Comparison of ENCODE assay signal across 7 mouse cellular contexts in the genomic region with DNA sequence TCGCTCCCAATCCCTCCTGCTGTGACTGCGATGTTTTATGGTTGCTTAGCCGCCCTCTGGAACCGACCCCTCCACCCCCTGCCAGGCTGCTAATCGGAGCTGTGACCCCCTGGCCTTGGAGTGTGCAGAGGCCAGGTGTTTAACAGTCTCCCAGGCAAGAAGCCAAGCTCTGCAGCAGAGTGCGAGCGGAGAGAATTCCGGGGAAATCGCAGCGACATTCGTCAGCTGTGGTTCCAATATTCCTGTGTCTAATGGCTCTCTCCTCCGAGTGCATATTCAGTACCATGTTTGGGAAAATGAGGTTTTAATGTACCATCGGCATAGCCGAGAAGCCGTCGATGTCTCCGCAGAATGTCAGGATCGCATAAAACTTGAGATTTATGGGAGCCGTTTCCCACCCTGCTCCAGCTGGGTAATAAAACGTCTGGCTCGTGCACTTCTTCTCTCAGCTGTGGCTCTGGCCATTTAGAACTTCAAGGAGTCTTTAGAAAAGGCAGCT.
DNase-seq lines count a peak whose midpoint lies in the region.

No protein-coding gene starts in this region.

- intact Hi-C loops in gastrocnemius, postnatal 14 days (cut with DNase I; ENCODE audit: low total_unique reads): no loop called here
- intact Hi-C loops in left cerebral cortex, postnatal 25 days (cut with DNase I): no loop called here

- peak; percentile 21 for DNase-seq in right cerebral cortex, adult 18-20 months
- DNase-seq in right cerebral cortex, postnatal 14 days: no peak
- peak; percentile 43 for DNase-seq in gastrocnemius, postnatal 14 days
- DNase-seq in kidney, adult 8-10 months: peak; percentile 29 to 33
- DNase-seq in neural tube, embryonic 10.5 days (ENCODE audit: extremely low spot score, low spot score): peak; percentile 68
- no peak for DNase-seq in testis, postnatal 10 days (ENCODE audit: low spot score)
- DNase-seq in left cerebral cortex, postnatal 25 days (ENCODE audit: low spot score in 2 of 2): no peak

Comparison
In these comparisons a context has a peak if more than half of its experiments do, and no peak if none do; other contexts are left out.
1. DNase-seq: peak in right cerebral cortex, adult 18-20 months (single experiment), gastrocnemius, postnatal 14 days (single experiment), kidney, adult 8-10 months (2 of 2) and neural tube, embryonic 10.5 days (single experiment); none in right cerebral cortex, postnatal 14 days (single experiment), testis, postnatal 10 days (single experiment) and left cerebral cortex, postnatal 25 days (0 of 2).